Mouse (Mus musculus) spleen, postnatal 36 days (tissue): ENCODE measurements around the gene Dnaja3.

Source experiments
- DNase-seq, 2 experiments: peaks; one replicate each; pipeline ENCODE4 v3.0.0; 2022; ENCODE audit warnings: low spot score in 2 of 2, mixed read lengths in 1 of 2

Gene Dnaja3

GRCm38 (mm10) chr16:4639831-4640237, at the start of gene Dnaja3, which contains the start of gene Vasn:
Dnaja3 (plus strand) TSS chr16:4639989.
Vasn (plus strand) TSS chr16:4639941.
- DNase-seq = peak; percentile 72

- no peak for DNase-seq
Measured at GRCm38 (mm10) chr16:4590236-4590635, 49.6 kb upstream of the Dnaja3 start.

- DNase-seq = peak; percentile 43 to 45
Measured at GRCm38 (mm10) chr16:4592909-4593875, 46.6 kb upstream of the Dnaja3 start.

- DNase-seq = no peak
Measured at GRCm38 (mm10) chr16:4593971-4594813, 45.6 kb upstream of the Dnaja3 start, which contains the start of gene Glis2. Glis2 (plus strand) TSS chr16:4594713.

- DNase-seq = no peak
Measured at GRCm38 (mm10) chr16:4594814-4595526, 44.8 kb upstream of the Dnaja3 start.

- no peak for DNase-seq
Measured at GRCm38 (mm10) chr16:4595527-4595963, 44.2 kb upstream of the Dnaja3 start.

GRCm38 (mm10) chr16:4596141-4596728, 43.6 kb upstream of the Dnaja3 start:
- no peak for DNase-seq

- no peak for DNase-seq
Measured at GRCm38 (mm10) chr16:4596836-4597235, 43.0 kb upstream of the Dnaja3 start.

GRCm38 (mm10) chr16:4597296-4597695, 42.5 kb upstream of the Dnaja3 start:
- DNase-seq = no peak

- no peak for DNase-seq
Measured at GRCm38 (mm10) chr16:4598041-4598440, 41.7 kb upstream of the Dnaja3 start.

- no peak for DNase-seq
Measured at GRCm38 (mm10) chr16:4598891-4599543, 40.8 kb upstream of the Dnaja3 start.

- no peak for DNase-seq
Measured at GRCm38 (mm10) chr16:4599616-4600015, 40.2 kb upstream of the Dnaja3 start.

GRCm38 (mm10) chr16:4600701-4601310, 39.0 kb upstream of the Dnaja3 start:
- DNase-seq = no peak

- DNase-seq = no peak
Measured at GRCm38 (mm10) chr16:4602189-4602588, 37.6 kb upstream of the Dnaja3 start.

- DNase-seq = no peak
Measured at GRCm38 (mm10) chr16:4602766-4603452, 36.9 kb upstream of the Dnaja3 start.

- DNase-seq = no peak
Measured at GRCm38 (mm10) chr16:4603453-4603837, 36.3 kb upstream of the Dnaja3 start.

GRCm38 (mm10) chr16:4604293-4604837, 35.4 kb upstream of the Dnaja3 start:
- no peak for DNase-seq

- DNase-seq = no peak
Measured at GRCm38 (mm10) chr16:4605514-4606131, 34.2 kb upstream of the Dnaja3 start.
